Comparison of ENCODE assay signal across 24 mouse cellular contexts in genomic region chr5:50145458-50146083, GRCm38 (mm10).
A peak's percentile ranks its signal among the peaks of the same experiment; 100 is the strongest.
DNase-seq lines count a peak whose midpoint lies in the region; ATAC-seq and TF ChIP-seq lines count a peak whose summit lies in the region.
"Had no signal": no experiment of that assay in that cellular context is flagged by ENCODE, and none has a peak within 500 bp of the region (broad histone marks: within the 10 kb centered on the region; RNA-seq: fewer than 3 reads in every experiment).

No protein-coding gene starts in this region.

- H3K9me3 ChIP-seq in lung, embryonic 14.5 days (ENCODE audit: low read depth, low read length), result no peaks in the 10 kb centered on the region
- H3K9me3 ChIP-seq in liver, embryonic 11.5 days (ENCODE audit: control insufficient read depth, low read length), result no peaks in the 10 kb centered on the region
- H3K9me3 ChIP-seq in liver, embryonic 15.5 days (replicated peaks), result no peaks in the 10 kb centered on the region
- H3K9me3 ChIP-seq: embryonic facial prominence, embryonic 12.5 days; forebrain, embryonic 13.5 days; heart, embryonic 10.5 days; hindbrain, embryonic 12.5 days had no signal

- 56% methylated on average over 2 of the region's 2 CpGs for WGBS in lung, embryonic 14.5 days
- whole genome bisulfite sequencing in liver, embryonic 11.5 days, result 70% methylated on average over 2 of the region's 2 CpGs
- WGBS in liver, embryonic 15.5 days (ENCODE audit: insufficient replicate concordance), result 51% methylated on average over 2 of the region's 2 CpGs

- DNase-seq in lung, embryonic 14.5 days, result peak; percentile 32
- DNase-seq in lung, postnatal 10 days, result no peak
- DNase-seq in 416B (ENCODE audit: low read depth), result peak; percentile 1
- no peak for DNase-seq in liver, embryonic 11.5 days (ENCODE audit: low spot score)
- no peak for DNase-seq in left cerebral cortex, postnatal 25 days (ENCODE audit: low spot score in 2 of 2)
- no peak for DNase-seq in retina, embryonic 14.5 days (ENCODE audit: low spot score)
- no peak for DNase-seq in gastrocnemius, postnatal 4 days (ENCODE audit: low spot score in 2 of 2)
- DNase-seq: adrenal gland, adult 8-10 months; adrenal gland, postnatal 36 days; cerebellum, adult 2 months; cerebellum, postnatal 10 days; gastrocnemius, adult 2 months; gastrocnemius, postnatal 36 days; heart, adult 18-20 months; heart, postnatal 10 days; heart, postnatal 4 days had no signal

- peak; percentile 69; the same call in 1 of the 2 replicates for ATAC-seq in lung, embryonic 14.5 days (ENCODE audit: insufficient read depth)
- peak; percentile 72; the same call in 1 of the 2 replicates for ATAC-seq in liver, embryonic 11.5 days (replicated peaks; ENCODE audit: low FRiP score)
- ATAC-seq in liver, embryonic 15.5 days (ENCODE audit: insufficient read depth), result peak; percentile 84
- ATAC-seq: forebrain, embryonic 13.5 days; hindbrain, embryonic 16.5 days; Patski had no signal

- no peak for TF ChIP-seq CTCF in lung, embryonic 14.5 days (IDR thresholded peaks at IDR 0.05; ENCODE audit: low read depth)

- no peak overlapping the region for H3K4me3 ChIP-seq in lung, embryonic 14.5 days (ENCODE audit: low read depth, low read length)
- no peak overlapping the region for H3K4me3 ChIP-seq in liver, embryonic 11.5 days (ENCODE audit: low read depth, low read length)
- no peak overlapping the region for H3K4me3 ChIP-seq in liver, embryonic 15.5 days (replicated peaks)
- H3K4me3 ChIP-seq: embryonic facial prominence, embryonic 12.5 days; forebrain, embryonic 13.5 days; gastrocnemius, adult 2 months; heart, embryonic 10.5 days; hindbrain, embryonic 12.5 days had no signal

- no peak overlapping the region for H3K27ac ChIP-seq in lung, embryonic 14.5 days (ENCODE audit: low read depth)
- H3K27ac ChIP-seq in liver, embryonic 11.5 days (ENCODE audit: low read depth, low read length), result no peak overlapping the region
- no peak overlapping the region for H3K27ac ChIP-seq in liver, embryonic 15.5 days (replicated peaks)
- H3K27ac ChIP-seq: embryonic facial prominence, embryonic 12.5 days; forebrain, embryonic 13.5 days; gastrocnemius, adult 2 months; heart, embryonic 10.5 days; hindbrain, embryonic 12.5 days had no signal

- no peak overlapping the region for H3K9ac ChIP-seq in lung, embryonic 14.5 days
- H3K9ac ChIP-seq in liver, embryonic 11.5 days (ENCODE audit: low read depth, low read length), result no peak overlapping the region
- H3K9ac ChIP-seq in liver, embryonic 15.5 days, result no peak overlapping the region
- H3K9ac ChIP-seq: embryonic facial prominence, embryonic 12.5 days; forebrain, embryonic 13.5 days; hindbrain, embryonic 12.5 days had no signal

- no peaks in the 10 kb centered on the region for H3K36me3 ChIP-seq in lung, embryonic 14.5 days (ENCODE audit: insufficient read depth)
- no peaks in the 10 kb centered on the region for H3K36me3 ChIP-seq in liver, embryonic 11.5 days (ENCODE audit: control insufficient read depth, insufficient read depth, low read length)
- no peaks in the 10 kb centered on the region for H3K36me3 ChIP-seq in liver, embryonic 15.5 days (replicated peaks)
- H3K36me3 ChIP-seq: embryonic facial prominence, embryonic 12.5 days; heart, embryonic 10.5 days; hindbrain, embryonic 12.5 days had no signal

- no peak overlapping the region for H3K4me2 ChIP-seq in lung, embryonic 14.5 days
- H3K4me2 ChIP-seq in liver, embryonic 11.5 days, result no peak overlapping the region
- no peak overlapping the region for H3K4me2 ChIP-seq in liver, embryonic 15.5 days
- H3K4me2 ChIP-seq: embryonic facial prominence, embryonic 12.5 days; forebrain, embryonic 13.5 days; hindbrain, embryonic 12.5 days had no signal

- no peaks in the 10 kb centered on the region for H3K27me3 ChIP-seq in lung, embryonic 14.5 days (ENCODE audit: insufficient read depth, low read length)
- H3K27me3 ChIP-seq in liver, embryonic 11.5 days (replicated peaks; ENCODE audit: control insufficient read depth, insufficient read depth, low read length), result no peaks in the 10 kb centered on the region
- H3K27me3 ChIP-seq in liver, embryonic 15.5 days, result 0 out of 2 replicates have a peak, but pooled peaks cover 3% of the 10 kb centered on the region
- H3K27me3 ChIP-seq: CH12.LX; embryonic facial prominence, embryonic 12.5 days; forebrain, embryonic 13.5 days; hindbrain, embryonic 12.5 days had no signal

- intact Hi-C loops in left cerebral cortex, postnatal 25 days (cut with DNase I), result no loop called here

- peaks cover 3% of the 10 kb centered on the region; the same call in 1 of the 2 replicates for H3K4me1 ChIP-seq in lung, embryonic 14.5 days (ENCODE audit: insufficient read depth)
- no peaks in the 10 kb centered on the region for H3K4me1 ChIP-seq in liver, embryonic 11.5 days (replicated peaks; ENCODE audit: control insufficient read depth, insufficient read depth, low read length)
- H3K4me1 ChIP-seq in liver, embryonic 15.5 days (replicated peaks), result peaks cover 8% of the 10 kb centered on the region; the same call in 1 of the 2 replicates
- H3K4me1 ChIP-seq: embryonic facial prominence, embryonic 12.5 days; forebrain, embryonic 13.5 days; heart, embryonic 10.5 days; hindbrain, embryonic 12.5 days had no signal

Comparison
In these comparisons a context has a peak if more than half of its experiments do, and no peak if none do; other contexts are left out.
1. DNase-seq: peak in lung, embryonic 14.5 days (single experiment) and 416B (single experiment); none in lung, postnatal 10 days (single experiment), liver, embryonic 11.5 days (single experiment), left cerebral cortex, postnatal 25 days (0 of 2), retina, embryonic 14.5 days (single experiment) and gastrocnemius, postnatal 4 days (0 of 2).
2. Peak in every context shown above with its lines, with median percentiles within 50 percentile points of each other: ATAC-seq.